Mouse (Mus musculus): Measurements from ENCODE around the gene Fgfr2. TPM values are rescaled to one million over a fixed set of nuclear protein-coding genes. Genes with fewer than 3 reads are reported as not detected.

Gene Fgfr2
- polyA plus RNA-seq, 1 experiment from 2014 or later: 133 TPM

DNA sequence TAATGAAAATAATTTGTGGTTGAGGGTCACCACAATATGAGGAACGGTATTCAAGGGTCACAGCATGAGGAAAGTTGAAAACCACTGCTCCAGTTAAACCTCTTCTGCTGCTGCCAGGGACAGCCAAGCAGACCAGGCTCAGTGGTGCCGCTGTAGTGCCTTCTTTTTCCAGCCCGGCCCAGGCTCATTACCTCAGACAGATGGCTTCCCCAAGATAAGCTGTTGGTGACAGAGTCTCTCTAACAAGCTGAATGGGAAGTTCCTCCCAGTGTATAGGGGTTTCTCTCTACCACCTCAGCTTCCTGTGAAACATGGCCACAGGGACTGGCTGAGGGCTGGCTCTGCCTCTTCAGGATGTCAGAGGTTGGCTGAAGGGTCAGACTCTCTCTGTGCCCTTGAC, 1152.9 kb downstream of the Fgfr2 start:
- no peaks in the 10 kb centered on the region for H3K4me1 ChIP-seq (ENCODE audit: control insufficient read depth, insufficient read depth, low read length)
- peaks cover 41% of the 10 kb centered on the region for H3K27me3 ChIP-seq (ENCODE audit: control insufficient read depth, insufficient read depth, low read length)
- no peak overlapping the region for H3K4me2 ChIP-seq (replicated peaks; ENCODE audit: low read depth, low read length)
- H3K9ac ChIP-seq (ENCODE audit: low read depth, low read length): no peak overlapping the region
- no peaks in the 10 kb centered on the region for H3K9me3 ChIP-seq (ENCODE audit: control insufficient read depth, low read length)
- no peak for ATAC-seq (ENCODE audit: low FRiP score, low TSS enrichment)
- H3K27ac ChIP-seq (ENCODE audit: low read depth, low read length): no peak overlapping the region
- H3K4me3 ChIP-seq (ENCODE audit: low read length): no peak overlapping the region
- H3K36me3 ChIP-seq (ENCODE audit: control insufficient read depth, insufficient read depth, low read length): no peaks in the 10 kb centered on the region
- WGBS: 46% methylated on average over 3 of the region's 3 CpGs

- H3K36me3 ChIP-seq (ENCODE audit: control insufficient read depth, insufficient read depth, low read length): no peaks in the 10 kb centered on the region
- ATAC-seq (ENCODE audit: low FRiP score, low TSS enrichment): peak; percentile 57; the same call in 1 of the 2 replicates
- 0 out of 2 replicates have a peak overlapping the region, but pooled peaks have one; percentile 21 for H3K4me2 ChIP-seq (replicated peaks; ENCODE audit: low read depth, low read length)
- no peak overlapping the region for H3K27ac ChIP-seq (ENCODE audit: low read depth, low read length)
- peaks cover 41% of the 10 kb centered on the region for H3K27me3 ChIP-seq (ENCODE audit: control insufficient read depth, insufficient read depth, low read length)
- no peaks in the 10 kb centered on the region for H3K4me1 ChIP-seq (ENCODE audit: control insufficient read depth, insufficient read depth, low read length)
- peak overlapping the region; percentile 17 for H3K4me3 ChIP-seq (ENCODE audit: low read length)
- H3K9ac ChIP-seq (ENCODE audit: low read depth, low read length): no peak overlapping the region
- no peaks in the 10 kb centered on the region for H3K9me3 ChIP-seq (ENCODE audit: control insufficient read depth, low read length)
- 10% methylated on average over 57 of the region's 57 CpGs for WGBS
These were observed 1156.1 kb downstream of the Fgfr2 start for GRCm38 (mm10) chr7:131966916-131967494.

DNA sequence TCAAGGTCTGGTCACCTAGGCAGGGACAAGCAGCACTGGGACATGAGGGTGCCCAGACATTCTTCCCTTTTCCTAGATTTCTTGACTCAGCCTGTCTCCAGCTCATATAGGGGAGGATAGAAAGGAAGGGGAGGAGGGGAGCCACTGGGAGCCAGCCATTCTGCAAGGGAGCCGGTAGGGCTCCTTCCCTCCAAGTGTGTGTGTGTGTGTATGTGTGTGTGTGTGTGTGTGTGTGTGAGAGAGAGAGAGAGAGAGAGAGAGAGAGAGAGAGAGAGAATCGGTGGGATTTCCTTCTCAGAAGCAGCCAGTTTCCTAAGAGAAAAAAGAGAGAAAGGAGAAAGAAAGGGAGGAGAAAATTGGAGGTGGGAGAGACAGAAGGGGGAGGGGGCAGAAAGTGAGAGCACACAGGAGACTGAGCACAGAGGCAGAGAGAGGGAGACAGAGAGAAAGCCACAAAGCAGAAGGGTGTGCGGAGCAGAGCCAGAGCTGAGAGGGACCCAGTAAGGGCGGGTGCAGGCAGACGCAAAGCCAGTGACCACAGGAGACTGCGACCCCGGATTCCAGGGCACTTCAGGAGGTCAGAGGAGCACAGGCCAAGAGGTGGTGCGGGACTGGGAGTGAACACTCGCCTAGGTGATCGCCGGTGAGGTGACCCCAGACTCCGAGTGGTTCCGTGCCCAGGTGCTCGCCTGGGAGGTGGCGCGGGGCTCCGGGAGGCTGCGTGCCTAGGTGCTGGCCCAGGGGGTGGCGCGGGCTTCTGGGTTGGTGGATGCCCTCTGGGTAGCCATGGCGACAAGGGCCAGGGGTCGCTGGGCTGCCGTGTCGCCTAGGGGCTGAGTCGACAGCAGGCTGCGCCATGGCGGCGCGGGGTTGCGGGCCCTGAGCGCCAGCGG, 1156.9 kb downstream of the Fgfr2 start, which contains the start of gene Gpr26:
Gpr26 (plus strand) TSS at position 438 of the 893 bp plus-strand sequence.
- Histone ChIP-seq H3K27me3 (ENCODE audit: control insufficient read depth, insufficient read depth, low read length) (peaks cover 41% of the 10 kb centered on the region), H3K4me3 (ENCODE audit: low read length) (peak within 1 kb of the TSS; percentile 17), H3K4me2 (replicated peaks; ENCODE audit: low read depth, low read length) (peak within 1 kb of the TSS; percentile 21; the same call in 1 of the 2 replicates), H3K9ac (ENCODE audit: low read depth, low read length) (no peak within 1 kb of the TSS), H3K36me3 (ENCODE audit: control insufficient read depth, insufficient read depth, low read length) (no peaks in the 10 kb centered on the region), H3K4me1 (ENCODE audit: control insufficient read depth, insufficient read depth, low read length) (no peaks in the 10 kb centered on the region), H3K9me3 (ENCODE audit: control insufficient read depth, low read length) (no peaks in the 10 kb centered on the region), H3K27ac (ENCODE audit: low read depth, low read length) (no peak within 1 kb of the TSS)
- WGBS: 3% methylated on average over 31 of the region's 32 CpGs
- 0 out of 2 replicates have a peak, but pooled peaks have one; percentile 16 for ATAC-seq (ENCODE audit: low FRiP score, low TSS enrichment)

DNA sequence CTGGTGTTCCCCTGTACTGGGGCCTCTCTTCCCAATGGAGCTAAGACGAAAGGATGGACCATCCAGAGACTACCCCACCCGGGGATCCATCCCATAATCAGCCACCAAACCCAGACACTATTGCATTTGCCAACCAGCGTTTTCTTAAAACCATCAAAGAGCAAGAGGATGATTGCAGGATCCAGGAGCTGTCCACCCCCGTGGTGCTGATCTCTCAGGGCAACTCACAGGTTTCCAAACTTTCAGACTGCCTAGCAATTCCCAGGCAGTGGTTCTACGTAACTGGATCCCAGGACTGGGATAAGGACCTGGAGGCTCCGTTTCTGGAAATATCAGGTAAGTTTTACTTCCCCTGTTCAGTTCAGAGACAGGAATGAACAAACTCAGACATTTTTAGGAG, 1162.6 kb downstream of the Fgfr2 start:
- H3K9me3 ChIP-seq (ENCODE audit: control insufficient read depth, low read length): no peaks in the 10 kb centered on the region

DNA sequence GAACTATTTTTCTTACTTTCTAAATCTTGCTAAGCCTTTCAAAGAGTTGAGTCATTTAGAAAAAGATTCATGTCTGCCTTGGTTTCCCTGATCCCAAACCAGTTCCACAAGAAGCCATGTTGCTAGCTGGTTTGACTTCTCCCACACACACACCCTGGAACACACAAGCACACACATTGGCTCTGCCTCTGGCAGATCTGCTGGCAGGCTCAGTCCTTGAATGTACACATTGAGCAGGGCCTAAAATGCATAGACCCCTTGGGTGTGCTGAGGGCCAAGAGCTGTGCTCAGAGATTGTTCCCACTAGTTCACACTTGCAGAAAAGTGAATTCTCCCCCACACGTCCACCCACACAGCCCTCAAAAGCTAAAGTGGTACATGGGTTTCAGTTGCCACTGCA, 1164.4 kb downstream of the Fgfr2 start:
- no peak for ATAC-seq (ENCODE audit: low FRiP score, low TSS enrichment)
- Histone ChIP-seq H3K27ac (ENCODE audit: low read depth, low read length) (no peak overlapping the region), H3K4me1 (ENCODE audit: control insufficient read depth, insufficient read depth, low read length) (no peaks in the 10 kb centered on the region), H3K27me3 (ENCODE audit: control insufficient read depth, insufficient read depth, low read length) (no peaks in the 10 kb centered on the region), H3K4me3 (ENCODE audit: low read length) (no peak overlapping the region), H3K4me2 (replicated peaks; ENCODE audit: low read depth, low read length) (no peak overlapping the region), H3K36me3 (ENCODE audit: control insufficient read depth, insufficient read depth, low read length) (no peaks in the 10 kb centered on the region), H3K9me3 (ENCODE audit: control insufficient read depth, low read length) (no peaks in the 10 kb centered on the region), H3K9ac (ENCODE audit: low read depth, low read length) (no peak overlapping the region)
- 77% methylated on average over 1 of the region's 1 CpGs for WGBS

More for the DNA sequence above, 1162.6 kb downstream of the Fgfr2 start:
- H3K4me3 ChIP-seq (ENCODE audit: low read length): no peak overlapping the region
- H3K27ac ChIP-seq (ENCODE audit: low read depth, low read length): no peak overlapping the region
- H3K36me3 ChIP-seq (ENCODE audit: control insufficient read depth, insufficient read depth, low read length): no peaks in the 10 kb centered on the region
- no peak overlapping the region for H3K9ac ChIP-seq (ENCODE audit: low read depth, low read length)
- WGBS: 20% methylated on average over 6 of the region's 6 CpGs
- H3K4me1 ChIP-seq (ENCODE audit: control insufficient read depth, insufficient read depth, low read length): no peaks in the 10 kb centered on the region
- no peak overlapping the region for H3K4me2 ChIP-seq (replicated peaks; ENCODE audit: low read depth, low read length)
- H3K27me3 ChIP-seq (ENCODE audit: control insufficient read depth, insufficient read depth, low read length): peaks cover 3% of the 10 kb centered on the region
- ATAC-seq (ENCODE audit: low FRiP score, low TSS enrichment): no peak

DNA sequence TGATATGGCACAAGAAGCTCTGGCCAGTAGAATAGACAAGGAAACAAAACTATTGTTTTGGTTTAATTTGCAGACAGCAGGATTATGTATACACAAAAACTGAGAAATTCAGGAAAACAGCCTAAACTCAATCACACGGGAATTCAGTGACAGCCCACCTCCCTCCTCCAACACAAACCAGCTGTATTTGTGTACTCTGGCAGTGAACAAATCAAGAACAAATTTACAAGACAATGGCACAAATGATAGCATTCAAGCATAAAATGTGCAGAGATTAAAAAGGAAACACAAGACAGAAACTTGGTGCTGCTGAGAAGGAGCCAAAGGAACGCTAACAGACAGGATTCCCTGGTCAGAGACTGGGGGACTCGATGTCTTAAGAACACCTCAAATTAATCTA, 1169.7 kb downstream of the Fgfr2 start:
- ATAC-seq (ENCODE audit: low FRiP score, low TSS enrichment): no peak
- H3K9me3 ChIP-seq (ENCODE audit: control insufficient read depth, low read length): no peaks in the 10 kb centered on the region
- H3K36me3 ChIP-seq (ENCODE audit: control insufficient read depth, insufficient read depth, low read length): no peaks in the 10 kb centered on the region
- H3K4me2 ChIP-seq (replicated peaks; ENCODE audit: low read depth, low read length): no peak overlapping the region
- no peaks in the 10 kb centered on the region for H3K4me1 ChIP-seq (ENCODE audit: control insufficient read depth, insufficient read depth, low read length)
- no peak overlapping the region for H3K9ac ChIP-seq (ENCODE audit: low read depth, low read length)
- no peak overlapping the region for H3K4me3 ChIP-seq (ENCODE audit: low read length)
- no peaks in the 10 kb centered on the region for H3K27me3 ChIP-seq (ENCODE audit: control insufficient read depth, insufficient read depth, low read length)
- H3K27ac ChIP-seq (ENCODE audit: low read depth, low read length): no peak overlapping the region
- 78% methylated on average over 3 of the region's 3 CpGs for WGBS

- H3K9ac ChIP-seq (ENCODE audit: low read depth, low read length): no peak overlapping the region
- H3K4me2 ChIP-seq (replicated peaks; ENCODE audit: low read depth, low read length): no peak overlapping the region
- 71% methylated on average over 5 of the region's 5 CpGs for WGBS
- H3K9me3 ChIP-seq (ENCODE audit: control insufficient read depth, low read length): no peaks in the 10 kb centered on the region
- H3K27me3 ChIP-seq (ENCODE audit: control insufficient read depth, insufficient read depth, low read length): no peaks in the 10 kb centered on the region
- H3K27ac ChIP-seq (ENCODE audit: low read depth, low read length): no peak overlapping the region
- no peak for ATAC-seq (ENCODE audit: low FRiP score, low TSS enrichment)
- no peaks in the 10 kb centered on the region for H3K36me3 ChIP-seq (ENCODE audit: control insufficient read depth, insufficient read depth, low read length)
- no peak overlapping the region for H3K4me3 ChIP-seq (ENCODE audit: low read length)
- no peaks in the 10 kb centered on the region for H3K4me1 ChIP-seq (ENCODE audit: control insufficient read depth, insufficient read depth, low read length)
These were observed 1172.0 kb downstream of the Fgfr2 start for GRCm38 (mm10) chr7:131951131-131951530.

DNA sequence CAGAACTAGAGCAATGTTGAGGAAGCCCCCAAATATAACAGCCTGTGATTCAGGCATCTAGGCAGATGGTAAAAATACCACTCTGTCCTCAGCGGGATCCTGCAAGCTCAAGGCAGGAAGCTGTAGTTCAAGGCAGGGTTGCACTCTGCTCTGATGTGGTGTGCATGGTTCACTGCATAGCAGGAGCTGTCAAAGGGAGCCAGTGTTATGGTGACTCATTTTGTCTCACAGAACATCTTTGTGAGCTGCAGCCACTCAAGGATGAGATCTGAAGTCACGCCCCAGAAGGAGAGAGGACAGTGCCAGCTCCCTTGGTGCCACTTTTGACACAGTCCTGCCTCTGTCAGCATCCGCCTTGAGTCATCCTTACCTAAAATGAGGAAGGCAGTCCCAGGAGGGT, 1185.5 kb downstream of the Fgfr2 start:
- Histone ChIP-seq H3K27me3 (ENCODE audit: control insufficient read depth, insufficient read depth, low read length) (no peaks in the 10 kb centered on the region), H3K27ac (ENCODE audit: low read depth, low read length) (no peak overlapping the region), H3K9me3 (ENCODE audit: control insufficient read depth, low read length) (no peaks in the 10 kb centered on the region), H3K4me3 (ENCODE audit: low read length) (no peak overlapping the region), H3K4me2 (replicated peaks; ENCODE audit: low read depth, low read length) (no peak overlapping the region), H3K36me3 (ENCODE audit: control insufficient read depth, insufficient read depth, low read length) (no peaks in the 10 kb centered on the region), H3K4me1 (ENCODE audit: control insufficient read depth, insufficient read depth, low read length) (no peaks in the 10 kb centered on the region), H3K9ac (ENCODE audit: low read depth, low read length) (no peak overlapping the region)
- 74% methylated on average over 3 of the region's 3 CpGs for WGBS
- ATAC-seq (ENCODE audit: low FRiP score, low TSS enrichment): no peak

All from kidney, embryonic 14.5 days (tissue).